Mouse (Mus musculus) megakaryocyte, embryonic 14.5 days (primary cell): ENCODE data around the gene Apof. TPM values are rescaled to one million over a fixed set of nuclear protein-coding genes. Genes with fewer than 3 reads are reported as not detected.
"Not testable (repeated sequence)": the region's sequence is repeated elsewhere in the genome, so short reads cannot be mapped to it uniquely, and the experiment has no call there.

Experiments
- H3K27me3 ChIP-seq: replicated peaks from 2 replicates; pipeline ENCODE3; 2012; ENCODE audit warnings: inconsistent platforms
- H3K36me3 ChIP-seq: replicated peaks from 2 replicates; pipeline ENCODE3; 2012; ENCODE audit warnings: low read length, inconsistent platforms, mixed read lengths
- H3K4me1 ChIP-seq: 2 replicates; pipeline ENCODE4 v1.6.1; 2012; ENCODE audit warnings: inconsistent platforms
- H3K4me3 ChIP-seq: replicated peaks from 2 replicates; pipeline ENCODE3; 2012; ENCODE audit warnings: moderate library complexity, mild to moderate bottlenecking, inconsistent platforms
- H3K9me3 ChIP-seq: 2 replicates; pipeline ENCODE4 v1.6.1; 2012; ENCODE audit warnings: inconsistent platforms
- FLI1 ChIP-seq: IDR thresholded peaks from 2 replicates; pipeline ENCODE4 v1.6.1; 2012; ENCODE audit warnings: low read length, inconsistent platforms, mixed read lengths
- GATA1 ChIP-seq: IDR thresholded peaks from 3 replicates; pipeline ENCODE4 v1.6.1; 2012; ENCODE audit warnings: mixed read lengths, low read length, inconsistent platforms, borderline replicate concordance
- polyA plus RNA-seq: library from polyadenylated mRNA; stranded (reverse); fragments of >175 nt; gene quantifications from 2 replicates; pipeline ENCODE4 v1.2.3, GENCODE M21; 2012; ENCODE audit warnings: low replicate concordance; ENCODE audit not compliant: insufficient read depth

The Apof gene
- polyA plus RNA-seq, 1 experiment = not detected

DNA sequence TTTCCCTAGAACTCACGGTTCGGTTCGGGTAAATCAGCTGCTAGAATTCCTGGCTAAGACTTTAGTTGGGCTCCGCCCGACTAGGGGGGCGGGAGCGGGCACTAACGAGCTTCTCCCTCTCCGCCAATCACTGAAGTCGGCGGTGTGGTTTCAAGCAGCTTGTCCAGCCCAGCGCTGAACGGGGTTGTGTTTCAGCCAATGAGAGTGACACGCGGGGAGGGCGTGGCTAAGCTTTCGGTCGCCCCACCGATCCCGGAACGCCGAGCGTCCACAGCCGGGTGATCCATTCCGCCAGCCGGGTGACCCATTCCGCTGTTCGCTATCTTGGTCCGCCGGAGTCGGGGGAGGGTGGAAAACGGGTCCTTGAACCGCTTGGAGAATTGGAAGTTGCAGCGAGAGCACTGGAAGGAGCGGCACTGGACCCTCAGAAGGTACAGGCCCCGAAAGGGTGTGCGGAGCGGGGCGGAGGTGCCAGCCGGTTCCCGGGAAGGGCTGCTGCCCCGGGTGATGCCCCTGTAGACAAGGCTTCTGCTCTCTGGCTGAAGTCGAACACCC lies 1.9 kb downstream of the Apof start, which contains the start of gene Stat2:
TSS of gene Stat2 (plus strand) at position 273 of the 555 bp plus-strand sequence.
- no peaks in the 10 kb centered on the region for H3K27me3 ChIP-seq
- H3K4me3 ChIP-seq = peak within 1 kb of the TSS; percentile 98
- no peak for TF ChIP-seq FLI1
- no peak for TF ChIP-seq GATA1

DNA sequence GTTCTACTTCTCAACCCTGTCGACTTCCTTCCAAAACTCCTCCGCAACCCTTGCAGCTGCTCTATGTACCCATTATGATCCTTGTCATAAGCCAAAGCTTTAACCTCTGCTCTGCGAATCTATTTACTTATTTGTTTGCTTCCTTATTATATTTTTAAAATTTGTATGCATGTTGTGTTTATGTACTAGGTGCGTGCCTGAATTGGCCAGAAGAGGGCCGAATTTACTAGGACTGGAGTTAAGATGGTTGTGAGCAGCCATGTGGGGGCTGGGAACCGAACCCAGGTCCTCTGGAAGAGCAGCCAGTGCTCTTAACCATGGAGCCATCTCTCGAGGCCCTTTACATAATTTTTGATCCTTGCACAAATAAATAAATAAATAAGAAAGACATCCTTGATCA lies 2.4 kb downstream of the Apof start:
- Histone ChIP-seq H3K36me3 (peaks cover 23% of the 10 kb centered on the region), H3K4me1 (peaks cover 37% of the 10 kb centered on the region), H3K9me3 (no peaks in the 10 kb centered on the region), H3K4me3 (peak overlapping the region; percentile 98), H3K27me3 (no peaks in the 10 kb centered on the region)
- TF ChIP-seq FLI1 (no peak), GATA1 (no peak)

More for the DNA sequence above, 1.9 kb downstream of the Apof start, which contains the start of gene Stat2:
- H3K9me3 ChIP-seq = no peaks in the 10 kb centered on the region
- peaks cover 21% of the 10 kb centered on the region for H3K36me3 ChIP-seq
- H3K4me1 ChIP-seq = peaks cover 38% of the 10 kb centered on the region

DNA sequence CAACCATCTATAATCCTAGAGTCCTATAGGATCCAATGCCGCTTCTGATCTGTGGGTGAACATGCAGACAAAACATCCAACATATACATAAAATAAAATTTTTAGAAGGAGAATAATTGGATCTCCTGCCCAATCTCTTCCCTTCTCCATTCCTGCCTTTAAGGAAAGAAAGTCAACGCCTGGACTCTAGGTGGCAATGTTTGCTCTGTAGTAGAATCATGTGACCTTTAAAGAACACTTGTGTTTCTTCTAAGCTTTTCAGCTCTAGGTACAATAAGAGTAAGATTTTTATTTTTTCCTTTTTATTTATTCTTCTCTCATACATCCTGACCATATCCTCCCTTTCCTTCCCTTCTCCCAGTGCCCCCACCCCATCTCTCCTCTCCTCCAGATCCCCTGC lies 3.4 kb downstream of the Apof start:
- peak overlapping the region; percentile 81 for H3K4me3 ChIP-seq
- no peaks in the 10 kb centered on the region for H3K9me3 ChIP-seq
- H3K4me1 ChIP-seq = peaks cover 37% of the 10 kb centered on the region
- H3K27me3 ChIP-seq = no peaks in the 10 kb centered on the region
- TF ChIP-seq GATA1 (no peak), FLI1 (no peak)
- peaks cover 33% of the 10 kb centered on the region for H3K36me3 ChIP-seq

DNA sequence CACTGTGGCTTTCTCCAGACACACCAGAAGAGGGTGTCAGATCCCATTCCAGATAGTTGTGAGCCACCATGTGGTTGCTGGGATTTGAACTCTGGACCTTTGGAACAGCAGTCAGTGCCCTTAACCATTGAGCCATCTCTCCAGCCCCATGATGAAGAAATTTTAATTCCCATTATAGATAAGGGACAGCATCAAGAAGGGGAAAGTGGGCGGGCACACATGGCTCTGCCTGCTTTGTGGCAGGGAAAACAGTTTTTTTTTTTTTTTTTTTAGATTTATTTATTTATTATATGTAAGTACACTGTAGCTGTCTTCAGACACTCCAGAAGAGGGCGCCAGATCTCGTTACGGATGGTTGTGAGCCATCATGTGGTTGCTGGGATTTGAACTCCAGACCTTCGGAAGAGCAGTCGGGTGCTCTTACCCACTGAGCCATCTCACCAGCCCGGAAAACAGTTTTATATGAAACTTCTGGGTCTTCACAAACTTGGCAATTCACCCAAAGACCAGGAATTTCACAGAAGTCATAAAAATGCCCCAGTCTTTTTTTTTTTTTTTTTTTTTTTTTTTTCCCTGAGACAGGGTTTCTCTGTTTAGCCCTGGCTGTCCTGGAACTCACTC lies 4.5 kb downstream of the Apof start:
- H3K9me3 ChIP-seq, H3K27me3 ChIP-seq, H3K4me3 ChIP-seq: not testable (repeated sequence)
- Histone ChIP-seq H3K36me3 (peaks cover 44% of the 10 kb centered on the region), H3K4me1 (peaks cover 37% of the 10 kb centered on the region)

DNA sequence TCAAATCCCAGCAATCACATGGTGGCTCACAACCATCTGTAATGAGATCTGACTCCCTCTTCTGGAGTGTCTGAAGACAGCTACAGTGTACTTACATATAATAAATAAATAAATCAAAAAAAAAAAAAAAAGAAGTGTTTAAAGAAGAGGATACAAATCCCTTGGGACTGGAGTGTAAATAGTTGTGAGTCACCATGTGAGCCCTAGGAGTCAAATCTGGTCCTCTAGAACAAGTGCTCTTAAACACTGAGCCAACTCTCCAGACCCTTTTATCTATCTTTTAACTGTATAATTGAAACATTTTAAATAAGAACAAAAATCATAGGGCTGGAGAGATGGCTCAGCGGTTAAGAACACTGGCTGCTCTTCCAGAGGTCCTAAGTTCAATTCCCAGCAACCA lies 6.9 kb downstream of the Apof start:
- peaks cover 67% of the 10 kb centered on the region for H3K36me3 ChIP-seq
- not testable (repeated sequence) for H3K27me3 ChIP-seq

DNA sequence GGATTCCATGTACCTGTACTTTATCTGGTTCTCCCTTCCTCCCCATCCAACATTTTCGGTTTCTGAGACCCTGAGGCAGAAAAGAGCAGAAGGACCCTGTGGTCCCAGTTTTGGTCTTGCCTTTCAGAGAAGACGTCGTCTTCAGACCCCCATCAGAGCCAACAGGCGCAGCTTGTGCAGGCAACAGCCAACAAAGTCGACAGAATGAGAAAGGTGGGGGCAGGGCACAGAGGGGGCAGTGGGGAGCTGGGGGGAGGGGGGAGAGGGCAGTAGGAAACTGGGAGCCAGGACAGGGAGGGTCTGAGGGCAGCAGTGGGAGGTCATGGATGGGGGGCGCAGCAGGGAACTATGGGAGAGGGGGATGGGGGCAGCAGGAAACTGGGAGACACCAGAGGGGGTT lies 9.7 kb downstream of the Apof start:
- peaks cover 91% of the 10 kb centered on the region for H3K36me3 ChIP-seq
- no peak overlapping the region for H3K4me3 ChIP-seq
- H3K9me3 ChIP-seq = no peaks in the 10 kb centered on the region
- no peaks in the 10 kb centered on the region for H3K27me3 ChIP-seq
- H3K4me1 ChIP-seq = peaks cover 10% of the 10 kb centered on the region; the same call in 1 of the 2 replicates
- TF ChIP-seq GATA1 (no peak), FLI1 (no peak)

More for the DNA sequence above, 6.9 kb downstream of the Apof start:
- not testable (repeated sequence) for H3K9me3 ChIP-seq, H3K4me3 ChIP-seq
- peaks cover 21% of the 10 kb centered on the region for H3K4me1 ChIP-seq

DNA sequence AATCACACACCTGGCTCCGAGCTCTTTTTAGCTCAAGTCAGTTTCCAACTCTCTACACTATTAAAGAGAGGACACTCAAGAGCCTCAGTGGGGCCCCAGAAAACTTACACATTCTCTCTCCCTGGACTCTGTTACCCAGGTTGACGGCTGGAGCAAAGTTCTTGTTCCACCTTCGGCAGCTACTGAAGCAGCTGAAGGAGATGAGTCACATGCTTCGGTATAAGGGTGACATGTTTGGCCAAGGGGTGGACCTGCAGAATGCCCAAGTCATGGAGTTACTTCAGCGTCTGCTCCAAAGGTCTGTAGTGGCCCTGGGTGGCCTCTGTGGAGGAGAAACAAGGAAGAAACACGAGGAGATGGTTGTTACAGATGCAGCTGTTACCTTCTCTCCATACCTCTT lies 12.5 kb downstream of the Apof start:
- peaks cover 99% of the 10 kb centered on the region for H3K36me3 ChIP-seq
- no peaks in the 10 kb centered on the region for H3K27me3 ChIP-seq
- H3K4me1 ChIP-seq = peaks cover 3% of the 10 kb centered on the region; the same call in 1 of the 2 replicates
- no peak overlapping the region for H3K4me3 ChIP-seq
- no peak for TF ChIP-seq GATA1
- no peak for TF ChIP-seq FLI1
- no peaks in the 10 kb centered on the region for H3K9me3 ChIP-seq

DNA sequence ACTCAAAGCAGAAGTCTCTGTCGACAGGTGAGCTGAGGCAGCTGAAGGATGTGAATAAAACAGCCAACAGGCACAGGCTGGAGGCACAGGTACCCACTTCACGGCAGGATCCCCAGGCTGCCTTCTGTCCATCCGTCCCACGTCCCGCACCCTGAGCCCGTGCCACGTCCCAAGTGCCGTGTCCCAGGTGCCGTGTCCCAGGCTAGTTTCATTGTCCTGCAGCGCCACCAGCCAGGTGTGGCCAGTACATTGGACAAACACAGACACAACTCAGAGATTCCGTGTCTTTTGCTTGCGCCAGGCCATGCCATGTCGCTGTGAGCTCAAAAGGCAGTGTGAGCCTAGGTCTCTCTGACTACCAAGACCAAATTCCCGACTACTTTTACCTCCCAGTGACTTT lies 13.2 kb downstream of the Apof start:
- Histone ChIP-seq H3K27me3 (no peaks in the 10 kb centered on the region), H3K4me1 (peaks cover 3% of the 10 kb centered on the region; the same call in 1 of the 2 replicates), H3K4me3 (no peak overlapping the region), H3K9me3 (no peaks in the 10 kb centered on the region), H3K36me3 (peaks cover 99% of the 10 kb centered on the region)
- no peak for TF ChIP-seq GATA1
- no peak for TF ChIP-seq FLI1

DNA sequence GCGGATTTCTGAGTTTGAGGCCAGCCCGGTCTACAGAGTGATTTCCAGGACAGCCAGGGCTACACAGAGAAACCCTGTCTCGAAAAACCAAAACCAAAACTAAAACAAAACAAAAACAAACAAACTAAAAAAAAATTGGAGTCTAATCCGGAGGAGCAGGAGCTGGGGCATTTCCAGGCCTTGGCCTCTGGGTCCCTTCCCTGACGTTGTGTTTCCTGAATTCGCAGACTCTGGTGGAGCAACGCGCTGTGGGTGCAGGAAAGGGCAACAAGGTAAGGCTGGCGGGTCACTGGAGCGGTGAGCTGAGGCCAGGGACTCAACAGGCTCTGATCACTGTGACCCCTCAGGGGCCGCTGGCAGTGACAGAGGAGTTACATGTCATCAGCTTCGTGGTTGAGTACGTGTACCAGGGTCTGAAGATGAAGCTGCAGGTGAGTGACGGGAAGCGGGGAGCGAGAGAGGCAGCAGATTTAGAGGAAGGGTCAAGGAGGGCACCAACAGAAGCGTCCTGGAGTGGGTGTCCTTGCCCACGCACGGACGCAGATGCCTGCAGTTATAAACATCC lies 14.5 kb downstream of the Apof start:
- no peaks in the 10 kb centered on the region for H3K27me3 ChIP-seq
- H3K9me3 ChIP-seq = no peaks in the 10 kb centered on the region
- TF ChIP-seq FLI1 (no peak), GATA1 (no peak)
- no peak overlapping the region for H3K4me3 ChIP-seq
- H3K4me1 ChIP-seq = peaks cover 3% of the 10 kb centered on the region; the same call in 1 of the 2 replicates
- H3K36me3 ChIP-seq = peaks cover 97% of the 10 kb centered on the region

DNA sequence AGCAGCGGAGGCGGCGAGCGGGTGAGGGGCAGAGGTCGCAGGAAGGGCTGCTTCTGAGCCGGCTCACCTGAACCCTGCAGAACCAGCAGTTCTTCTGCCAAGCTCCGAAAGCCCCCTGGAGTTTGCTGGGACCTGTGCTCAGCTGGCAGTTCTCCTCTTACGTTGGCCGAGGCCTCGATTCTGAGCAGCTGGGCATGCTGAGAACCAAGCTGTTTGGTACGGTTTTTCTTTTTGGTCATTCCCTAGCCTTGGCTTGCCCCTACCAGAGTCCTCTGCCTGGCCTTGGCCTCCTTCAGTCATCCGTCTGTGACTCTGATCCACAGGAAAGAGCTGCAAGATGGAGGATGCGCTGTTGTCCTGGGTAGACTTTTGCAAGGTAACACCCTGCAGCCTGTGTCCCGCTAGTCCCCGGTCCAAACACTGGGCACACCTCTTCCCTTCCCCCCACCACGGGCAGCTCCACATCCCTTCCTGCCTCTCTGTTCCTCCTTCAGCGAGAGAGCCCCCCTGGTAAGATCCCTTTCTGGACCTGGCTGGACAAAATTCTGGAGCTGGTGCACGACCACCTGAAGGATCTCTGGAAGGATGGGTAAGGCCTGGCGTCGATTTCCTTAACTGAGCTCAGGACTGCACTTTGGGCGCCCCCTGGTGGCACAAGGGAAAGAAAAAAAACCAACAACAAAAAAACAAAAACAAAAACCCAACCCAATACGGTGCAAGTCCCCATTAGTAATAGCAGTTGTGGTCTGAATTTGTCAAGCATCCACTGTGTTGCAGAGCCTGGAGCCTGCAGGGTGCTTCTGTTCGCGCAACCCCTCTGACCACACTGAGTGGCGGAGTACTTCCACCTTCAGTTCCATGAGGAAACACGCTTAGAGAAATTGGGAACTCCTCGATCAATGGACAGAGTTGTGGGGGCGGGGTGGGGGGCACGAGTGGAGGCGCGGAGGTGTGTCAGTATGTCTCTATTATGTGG lies 15.4 kb downstream of the Apof start:
- Histone ChIP-seq H3K4me3 (no peak overlapping the region), H3K9me3 (no peaks in the 10 kb centered on the region), H3K4me1 (peaks cover 3% of the 10 kb centered on the region; the same call in 1 of the 2 replicates), H3K27me3 (no peaks in the 10 kb centered on the region), H3K36me3 (peaks cover 97% of the 10 kb centered on the region)
- no peak for TF ChIP-seq GATA1
- no peak for TF ChIP-seq FLI1

DNA sequence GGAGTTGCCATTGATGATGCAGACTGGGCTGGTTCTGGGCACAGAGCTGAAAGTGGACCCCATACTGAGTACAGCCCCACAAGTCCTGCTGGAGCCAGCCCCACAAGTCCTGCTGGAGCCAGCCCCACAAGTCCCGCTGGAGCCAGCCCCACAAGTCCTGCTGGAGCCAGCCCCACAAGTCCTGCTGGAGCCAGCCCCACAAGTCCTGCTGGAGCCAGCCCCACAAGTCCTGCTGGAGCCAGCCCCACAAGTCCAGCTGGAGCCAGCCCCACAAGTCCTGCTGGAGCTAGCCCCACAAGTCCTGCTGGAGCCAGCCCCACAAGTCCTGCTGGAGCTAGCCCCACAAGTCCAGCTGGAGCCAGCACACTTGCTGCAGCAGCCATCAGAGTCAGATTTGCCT lies 22.1 kb downstream of the Apof start:
- not testable (repeated sequence) for H3K27me3 ChIP-seq, H3K9me3 ChIP-seq, H3K4me1 ChIP-seq, H3K4me3 ChIP-seq
- H3K36me3 ChIP-seq = peaks cover 76% of the 10 kb centered on the region
